Mouse (Mus musculus): Measurements from ENCODE around the gene Alox15.

Alox15 gene

GRCm38 (mm10) chr11:70308296-70308695 is 43.5 kb downstream of the Alox15 start:
- DNase-seq (ENCODE audit: low spot score), result no peak

- DNase-seq (ENCODE audit: low spot score), result no peak
Observed at GRCm38 (mm10) chr11:70306159-70306558, 45.7 kb downstream of the Alox15 start.

GRCm38 (mm10) chr11:70302293-70302692 is 49.5 kb downstream of the Alox15 start:
- DNase-seq (ENCODE audit: low spot score), result no peak

- DNase-seq (ENCODE audit: low spot score), result no peak
Observed at GRCm38 (mm10) chr11:70297836-70298454, 53.9 kb downstream of the Alox15 start.

- no peak for DNase-seq (ENCODE audit: low spot score)
Observed at GRCm38 (mm10) chr11:70297405-70297804, 54.4 kb downstream of the Alox15 start.
